Mouse (Mus musculus): ENCODE measurements around the gene Tubb3.

DNA sequence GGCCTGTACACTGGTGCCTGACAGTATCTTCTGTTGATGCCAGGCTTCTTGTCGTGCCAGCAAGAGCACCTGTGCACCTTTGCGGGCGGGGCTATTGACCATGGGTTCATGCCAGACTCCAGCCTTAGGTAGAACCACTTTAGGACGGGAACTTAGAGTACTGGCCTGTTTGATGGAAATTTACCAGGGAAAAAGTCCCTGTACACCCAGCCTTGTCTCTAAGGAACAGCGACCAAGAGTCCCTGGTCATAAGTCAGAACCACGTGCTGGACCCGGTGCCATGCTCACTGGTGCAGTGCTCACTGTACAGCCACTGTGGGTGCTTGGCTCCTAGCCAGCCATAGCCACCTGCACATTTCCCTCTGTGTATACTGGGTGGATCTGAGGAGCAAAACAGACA is 22.2 kb upstream of the Tubb3 start:
- no peak for TF ChIP-seq CTCF (IDR thresholded peaks at IDR 0.05; ENCODE audit: insufficient read depth, low read length)
- no peak for TF ChIP-seq POLR2A (IDR thresholded peaks at IDR 0.05; ENCODE audit: borderline replicate concordance, extremely low read depth, low read depth, low read length)
